7 mouse cellular contexts compared by ENCODE assay signal in the genomic region with DNA sequence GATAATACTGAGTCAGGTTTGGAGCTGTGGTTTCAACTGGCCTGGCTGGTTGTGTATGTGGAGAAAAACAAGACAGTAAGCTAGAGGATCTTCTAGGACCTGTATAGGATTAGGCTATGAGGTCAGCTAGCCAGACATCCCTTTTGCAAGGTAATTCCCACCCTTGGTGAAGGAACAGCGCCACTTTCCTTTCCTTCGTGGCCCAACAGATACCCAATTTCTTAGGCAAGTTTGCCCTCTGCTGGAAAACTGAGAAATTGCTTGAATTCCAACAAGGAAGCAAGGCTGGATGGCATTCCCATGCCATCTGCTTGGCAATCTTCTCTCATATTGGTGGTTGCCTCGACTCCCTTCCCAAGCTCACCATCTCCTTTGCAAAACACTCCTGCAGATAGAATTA.
DNase-seq lines count a peak whose midpoint lies in the region; ATAC-seq and TF ChIP-seq lines count a peak whose summit lies in the region.

No protein-coding gene starts in this region.

- H3K9me3 ChIP-seq in embryonic facial prominence, embryonic 14.5 days (ENCODE audit: control insufficient read depth, low read length), result no peaks in the 10 kb centered on the region
- no peaks in the 10 kb centered on the region for H3K9me3 ChIP-seq in midbrain, embryonic 16.5 days (replicated peaks; ENCODE audit: control insufficient read depth, low read length, poor library complexity, severe bottlenecking)

- CTCF ChIA-PET in Patski (lab: Charles Lee), result interaction anchor here (0.7 to 2.8 kb wide), 13 partner anchors 8 to 530 kb away, joined by 3 to 12 read pairs (median 5); no protein-coding TSS in a partner anchor

- no peak for DNase-seq in Patski (ENCODE audit: low read depth, low spot score)
- peak; percentile 75 for DNase-seq in embryonic facial prominence, embryonic 14.5 days (ENCODE audit: low spot score)
- peak; percentile 22 for DNase-seq in induced T-regulatory cell, adult 2 months (ENCODE audit: low read depth)
- peak; percentile 75 to 76 for DNase-seq in left cerebral cortex, adult 2 months (ENCODE audit: extremely low spot score in 1 of 2, low spot score in 2 of 2)

- in situ Hi-C loops in Patski (cut with MboI; ENCODE audit: low pct_unique_long_range_greater_than_20kb), result loop anchor here (5.0 to 25.0 kb wide), 7 partner anchors 37 to 1755 kb away; no protein-coding TSS in a partner anchor

- ATAC-seq in Patski, result no peak
- ATAC-seq in embryonic facial prominence, embryonic 14.5 days (ENCODE audit: low read depth), result peak; percentile 58
- peak; percentile 47 for ATAC-seq in midbrain, embryonic 16.5 days
- ATAC-seq in inflammation-experienced regulatory T-cells, adult 6 months, result no peak

- no peak overlapping the region for H3ac ChIP-seq in C2C12 (ENCODE audit: control insufficient read depth, insufficient read length, low read depth)

- no peaks in the 10 kb centered on the region; the same call in 1 of the 2 replicates for H3K4me1 ChIP-seq in embryonic facial prominence, embryonic 14.5 days (ENCODE audit: control insufficient read depth, insufficient read depth, low read length)
- peaks cover 25% of the 10 kb centered on the region for H3K4me1 ChIP-seq in midbrain, embryonic 16.5 days (ENCODE audit: control insufficient read depth, insufficient read depth, low read length)

- H3K4me3 ChIP-seq in C2C12 (ENCODE audit: insufficient read depth, poor library complexity, severe bottlenecking), result no peak overlapping the region
- H3K4me3 ChIP-seq in embryonic facial prominence, embryonic 14.5 days (ENCODE audit: low read depth, low read length), result no peak overlapping the region
- no peak overlapping the region for H3K4me3 ChIP-seq in left cerebral cortex, adult 2 months
- H3K4me3 ChIP-seq in midbrain, embryonic 16.5 days (ENCODE audit: low read depth, low read length), result no peak overlapping the region

- H3K79me2 ChIP-seq in C2C12 (ENCODE audit: control insufficient read depth, insufficient read depth), result no peaks in the 10 kb centered on the region

- POLR2A ChIA-PET in Patski (lab: Charles Lee), result interaction anchor here (0.7 kb wide), 1 partner anchor 1762 kb away, joined by 3 read pairs; no protein-coding TSS in a partner anchor

- H3K27me3 ChIP-seq in C2C12 (ENCODE audit: control insufficient read depth, insufficient read depth, insufficient read length) (no peaks in the 10 kb centered on the region), Patski (no peaks in the 10 kb centered on the region)
- H3K27me3 ChIP-seq in embryonic facial prominence, embryonic 14.5 days (replicated peaks; ENCODE audit: control insufficient read depth, insufficient read depth, low read length), result 0 out of 2 replicates have a peak, but pooled peaks cover 9% of the 10 kb centered on the region
- no peaks in the 10 kb centered on the region for H3K27me3 ChIP-seq in midbrain, embryonic 16.5 days (ENCODE audit: control insufficient read depth, insufficient read depth, low read depth, low read length)

- intact Hi-C loops in left cerebral cortex, adult 2 months (cut with DNase I), result loop anchor here (1.0 to 10.0 kb wide), 8 partner anchors 36 to 1757 kb away; no protein-coding TSS in a partner anchor

- peak; percentile 61 for TF ChIP-seq CTCF in C2C12 (IDR thresholded peaks at IDR 0.05; ENCODE audit: control insufficient read depth, insufficient read depth, insufficient read length)
- TF ChIP-seq CTCF in Patski (IDR thresholded peaks at IDR 0.05), result peak; percentile 91
- peak; percentile 89 for TF ChIP-seq CTCF in left cerebral cortex, adult 2 months (IDR thresholded peaks at IDR 0.05)

- H3K79me3 ChIP-seq in C2C12 (ENCODE audit: low read depth), result no peaks in the 10 kb centered on the region

- no peak overlapping the region for H3K4me2 ChIP-seq in embryonic facial prominence, embryonic 14.5 days (ENCODE audit: low read depth, low read length)
- no peak overlapping the region for H3K4me2 ChIP-seq in midbrain, embryonic 16.5 days (ENCODE audit: low read length)

- H3K9ac ChIP-seq in embryonic facial prominence, embryonic 14.5 days (ENCODE audit: low read depth, low read length), result no peak overlapping the region
- H3K9ac ChIP-seq in midbrain, embryonic 16.5 days (ENCODE audit: low read depth, low read length), result no peak overlapping the region

- no peak overlapping the region for H3K27ac ChIP-seq in embryonic facial prominence, embryonic 14.5 days (replicated peaks; ENCODE audit: low read depth, low read length)
- no peak overlapping the region for H3K27ac ChIP-seq in left cerebral cortex, adult 2 months
- no peak overlapping the region for H3K27ac ChIP-seq in midbrain, embryonic 16.5 days (ENCODE audit: low read length)

- 9% methylated on average over 3 of the region's 3 CpGs for WGBS in embryonic facial prominence, embryonic 14.5 days
- 7% methylated on average over 3 of the region's 3 CpGs for WGBS in midbrain, embryonic 16.5 days

- no peaks in the 10 kb centered on the region for H3K36me3 ChIP-seq in C2C12 (ENCODE audit: control insufficient read depth, insufficient read depth)
- H3K36me3 ChIP-seq in embryonic facial prominence, embryonic 14.5 days (ENCODE audit: control insufficient read depth, insufficient read depth, low read length), result no peaks in the 10 kb centered on the region
- H3K36me3 ChIP-seq in midbrain, embryonic 16.5 days (ENCODE audit: control insufficient read depth, insufficient read depth, low read length), result no peaks in the 10 kb centered on the region

TF ChIP-seq in C2C12, 6 proteins besides CTCF, POLR2A, EP300 and RAD21:
- TF ChIP-seq MAX (IDR thresholded peaks at IDR 0.05) (no peak), MYOD1 (IDR thresholded peaks at IDR 0.05; ENCODE audit: control insufficient read depth, insufficient read length, low read depth) (no peak), USF1 (IDR thresholded peaks at IDR 0.05; ENCODE audit: low read depth) (no peak), MYOG (IDR thresholded peaks at IDR 0.05; ENCODE audit: control insufficient read depth, extremely low read depth, insufficient read length) (no peak), CEBPB (IDR thresholded peaks at IDR 0.05; ENCODE audit: low read depth) (no peak), FOSL1 (IDR thresholded peaks at IDR 0.05; ENCODE audit: insufficient read depth, low read length, poor library complexity, severe bottlenecking) (no peak)

Comparison
In these comparisons a context has a peak if more than half of its experiments do, and no peak if none do; other contexts are left out.
1. ATAC-seq: peak in embryonic facial prominence, embryonic 14.5 days (single experiment) and midbrain, embryonic 16.5 days (single experiment); none in Patski (single experiment) and inflammation-experienced regulatory T-cells, adult 6 months (single experiment).
2. Peak in every context shown above with its lines, with median percentiles within 50 percentile points of each other: CTCF ChIP-seq.